Mouse (Mus musculus) layer of hippocampus, adult 9-10 months (tissue): ENCODE data around the gene Glipr2.

Experiments used
- DNase-seq: peaks from one replicate; pipeline ENCODE4 v3.0.0; 2022; ENCODE audit warnings: low spot score

Gene Glipr2

DNA sequence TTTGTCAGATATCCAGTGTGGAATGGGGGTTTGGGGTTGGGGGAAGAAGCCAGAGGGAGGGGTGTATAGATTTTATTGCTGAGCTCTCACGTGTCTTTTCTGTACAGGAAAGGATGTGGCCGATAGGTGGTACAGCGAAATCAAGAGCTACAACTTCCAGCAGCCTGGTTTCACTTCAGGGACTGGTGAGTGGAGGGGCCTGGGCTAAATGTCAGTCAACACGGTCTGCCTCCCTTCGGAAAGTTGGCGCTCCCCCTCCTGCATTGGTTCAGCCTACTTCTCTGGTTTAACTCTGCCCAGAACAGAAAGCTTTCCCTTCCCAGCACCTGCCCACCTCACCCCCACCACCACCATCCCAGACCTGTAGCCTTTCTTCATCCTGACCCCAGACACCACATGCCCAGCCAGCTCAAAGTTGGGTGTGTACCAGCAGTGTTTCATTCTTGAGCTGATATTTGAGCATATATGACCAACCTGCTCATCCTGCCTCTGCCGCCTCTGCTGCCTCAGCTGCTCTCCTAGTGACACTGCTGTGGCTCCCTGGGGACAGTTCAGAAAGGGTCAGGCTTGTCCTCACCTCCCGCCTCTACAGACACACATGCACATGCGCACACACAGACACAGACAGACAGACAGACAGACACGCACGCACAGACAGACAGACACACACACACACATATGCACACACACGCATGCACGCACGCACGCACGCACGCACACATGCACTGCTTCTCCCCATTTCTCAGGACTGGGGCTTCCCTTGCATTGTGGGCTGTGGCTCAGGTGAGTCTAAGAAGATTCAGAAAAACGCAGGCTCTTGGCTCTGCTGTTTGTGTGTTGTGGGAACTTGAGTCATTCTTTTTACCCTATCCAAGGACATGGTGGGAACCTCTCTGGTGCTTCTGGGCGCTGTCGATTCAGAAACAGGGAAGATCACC, 13.5 kb downstream of the Glipr2 start:
- no peak for DNase-seq

DNA sequence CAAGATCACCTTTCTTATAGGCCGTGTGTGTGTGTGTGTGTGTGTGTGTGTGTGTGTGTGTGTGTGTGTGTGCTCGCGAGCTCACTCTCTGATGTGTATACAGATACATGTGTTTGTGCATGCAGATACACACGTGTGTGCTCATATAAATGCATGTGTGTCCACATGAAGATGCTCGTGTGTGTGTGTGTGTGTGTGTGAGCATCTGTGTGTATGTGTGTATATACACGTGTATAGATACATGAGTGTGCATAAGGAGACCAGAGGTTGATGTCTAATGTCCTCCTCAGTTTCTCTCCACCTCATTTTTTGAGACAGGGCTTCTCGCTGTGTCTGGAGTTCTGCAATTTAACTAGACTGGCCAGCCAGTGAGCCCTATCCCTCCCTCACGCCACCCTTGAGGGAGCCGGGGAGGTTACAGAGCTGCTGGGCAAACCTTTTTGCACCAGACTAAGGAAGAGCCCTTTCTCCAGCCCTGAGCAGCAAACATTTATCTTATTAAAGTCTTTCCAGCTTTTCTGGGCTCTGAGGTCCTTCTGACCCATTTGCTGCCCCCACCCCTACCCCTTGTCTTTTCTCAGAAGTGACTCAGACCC, 14.4 kb downstream of the Glipr2 start:
- no peak for DNase-seq

DNA sequence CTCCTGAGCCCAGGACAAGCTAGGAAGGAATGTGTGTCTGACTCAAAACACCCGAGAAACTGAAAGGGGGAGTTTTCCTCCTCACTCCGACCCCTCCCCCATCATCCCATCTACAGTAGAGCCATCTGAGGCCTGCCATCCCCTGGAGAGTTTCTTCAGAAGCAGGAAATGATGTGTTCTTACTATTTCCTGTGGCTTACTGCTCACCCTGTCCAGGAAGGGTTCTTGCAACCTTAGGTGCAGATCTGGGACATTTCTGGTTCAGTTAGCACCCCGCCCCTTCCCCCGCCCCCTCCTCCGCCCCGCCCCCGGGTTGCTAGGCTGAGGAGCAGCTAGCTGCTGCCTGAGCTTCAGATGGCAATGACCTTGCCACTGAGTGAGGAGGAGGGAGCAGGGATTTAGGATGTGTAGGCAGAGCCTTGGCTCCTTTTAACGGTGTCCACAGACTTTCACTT, 15.0 kb downstream of the Glipr2 start:
- no peak for DNase-seq

DNA sequence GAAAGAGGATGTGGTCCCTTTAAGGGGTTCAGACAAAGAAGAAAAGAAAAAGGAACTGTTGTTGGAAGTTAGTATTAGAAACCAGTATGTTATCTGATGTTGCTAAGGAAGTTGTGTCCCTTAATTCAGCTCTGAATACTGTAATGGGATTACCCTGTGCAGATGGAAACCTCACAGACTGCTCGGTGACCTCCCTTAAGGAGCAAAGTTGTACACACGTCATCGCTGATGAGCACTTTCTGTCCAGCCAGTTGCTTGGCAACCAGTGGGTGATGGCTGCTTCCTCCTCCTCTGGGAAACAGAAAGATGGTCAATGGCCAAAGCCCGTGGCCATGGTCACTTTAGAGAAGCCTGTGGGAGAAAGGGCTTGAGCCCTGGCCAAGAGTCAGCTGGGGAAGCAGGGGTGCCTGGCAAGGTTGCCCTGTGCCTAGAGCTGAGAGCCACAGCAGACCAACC, 16.4 kb downstream of the Glipr2 start:
- no peak for DNase-seq

GRCm38 (mm10) chr4:43974914-43975616, 17.9 kb downstream of the Glipr2 start:
- DNase-seq: no peak

GRCm38 (mm10) chr4:43976223-43976740, 19.1 kb downstream of the Glipr2 start:
- DNase-seq: no peak

GRCm38 (mm10) chr4:43978521-43979443, 21.6 kb downstream of the Glipr2 start:
- no peak for DNase-seq

DNA sequence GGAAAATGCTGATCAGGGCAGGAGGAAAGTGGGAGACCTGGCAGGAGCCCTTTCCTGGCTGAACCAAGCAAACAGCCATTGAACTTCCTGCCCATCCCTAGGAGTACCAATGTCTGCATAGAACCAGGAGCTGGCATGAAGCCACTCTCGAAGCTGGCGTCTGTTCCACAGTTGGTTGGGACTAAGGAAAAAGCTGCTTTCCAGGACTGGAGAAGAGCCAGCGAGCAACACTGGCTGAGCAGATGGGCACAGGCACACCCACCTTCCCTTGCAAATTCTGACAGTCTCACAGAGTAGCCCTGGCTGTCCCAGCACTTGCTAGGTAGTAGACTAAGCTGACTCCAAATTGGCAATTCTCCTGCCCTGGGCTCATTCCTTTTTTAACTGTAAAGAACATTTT, 22.5 kb downstream of the Glipr2 start:
- peak; percentile 61 for DNase-seq

DNA sequence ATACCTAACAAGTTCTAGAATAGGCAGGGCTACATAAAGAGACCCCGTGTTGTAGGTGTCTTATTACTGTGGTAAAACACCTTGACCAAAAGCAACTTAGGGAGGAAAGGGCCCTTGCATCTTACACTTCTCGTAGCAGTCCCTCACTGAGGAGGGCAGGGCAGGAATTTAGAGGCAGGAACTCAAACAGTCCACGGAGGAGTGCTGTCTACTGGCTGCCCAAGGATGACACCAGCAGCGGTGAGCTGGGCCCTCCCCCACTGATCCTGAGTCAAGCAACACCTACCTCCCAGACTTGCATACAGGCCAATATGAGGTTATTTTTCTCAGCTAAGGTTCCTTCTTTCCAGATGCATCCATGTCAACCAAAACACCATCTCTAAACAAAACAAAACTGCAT, 23.0 kb downstream of the Glipr2 start:
- no peak for DNase-seq

GRCm38 (mm10) chr4:43980846-43981245, 23.6 kb downstream of the Glipr2 start:
- DNase-seq: no peak

DNA sequence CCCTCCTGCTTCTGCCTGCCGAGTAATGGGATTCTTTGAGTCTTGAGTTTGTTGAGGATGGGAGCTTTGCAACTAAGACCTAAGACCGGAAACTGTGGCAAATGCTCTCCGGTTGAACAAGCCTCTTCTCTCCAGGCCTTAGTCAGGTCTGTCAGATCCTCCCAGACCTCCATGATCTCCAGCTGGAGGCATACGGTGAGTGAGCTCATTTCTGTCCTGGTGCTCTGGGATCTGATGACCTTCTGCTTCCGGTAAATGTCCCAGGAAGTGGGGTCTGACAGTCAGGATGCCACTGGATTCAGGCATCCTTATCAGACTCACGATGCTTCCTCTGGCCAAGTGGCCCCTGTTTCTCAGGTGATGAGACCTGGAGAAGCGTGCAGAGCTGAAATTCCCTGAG, 24.1 kb downstream of the Glipr2 start:
- DNase-seq: no peak

- DNase-seq: peak; percentile 72
Observed at GRCm38 (mm10) chr4:43982053-43982732, 25.0 kb downstream of the Glipr2 start.

GRCm38 (mm10) chr4:43983181-43983580, 26.0 kb downstream of the Glipr2 start, which contains the start of gene Ccin:
Gene Ccin (plus strand): TSS chr4:43983483.
- DNase-seq: no peak

- no peak for DNase-seq
Observed at GRCm38 (mm10) chr4:43983756-43984155, 26.6 kb downstream of the Glipr2 start.

DNA sequence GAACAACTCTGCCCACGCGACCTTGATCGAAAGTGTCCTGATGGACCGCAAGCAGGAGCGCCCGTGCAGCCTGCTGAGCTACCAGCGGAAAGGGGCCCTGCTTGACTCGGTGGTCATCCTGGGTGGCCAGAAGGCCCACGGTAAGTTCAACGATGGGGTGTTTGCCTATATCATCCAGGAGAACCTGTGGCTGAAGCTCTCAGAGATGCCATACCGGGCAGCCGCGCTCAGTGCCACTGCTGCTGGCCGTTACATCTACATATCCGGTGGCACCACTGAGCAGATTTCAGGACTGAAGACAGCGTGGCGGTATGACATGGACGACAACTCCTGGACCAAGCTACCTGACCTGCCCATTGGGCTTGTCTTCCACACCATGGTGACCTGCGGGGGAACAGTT, 27.1 kb downstream of the Glipr2 start:
- no peak for DNase-seq

DNA sequence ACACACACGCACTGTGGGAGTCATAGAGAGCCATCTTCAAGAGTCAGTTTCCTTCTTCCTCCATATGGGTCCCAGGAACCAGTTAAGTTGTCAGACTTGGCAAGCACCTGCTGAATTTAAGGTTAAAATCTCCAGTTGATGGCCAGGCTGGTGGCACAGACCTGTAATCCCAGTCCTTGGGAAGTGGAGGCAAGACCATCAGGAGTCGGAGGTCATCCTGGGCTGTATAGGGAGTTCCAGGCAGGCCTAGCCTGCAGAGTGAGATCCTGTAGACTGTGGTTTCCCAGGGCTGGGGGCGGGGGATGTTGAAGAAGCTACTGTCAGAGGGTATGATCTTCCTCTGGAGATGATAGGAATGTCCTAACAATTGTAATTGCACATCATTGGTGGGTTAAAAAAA, 31.8 kb downstream of the Glipr2 start:
- DNase-seq: no peak

DNA sequence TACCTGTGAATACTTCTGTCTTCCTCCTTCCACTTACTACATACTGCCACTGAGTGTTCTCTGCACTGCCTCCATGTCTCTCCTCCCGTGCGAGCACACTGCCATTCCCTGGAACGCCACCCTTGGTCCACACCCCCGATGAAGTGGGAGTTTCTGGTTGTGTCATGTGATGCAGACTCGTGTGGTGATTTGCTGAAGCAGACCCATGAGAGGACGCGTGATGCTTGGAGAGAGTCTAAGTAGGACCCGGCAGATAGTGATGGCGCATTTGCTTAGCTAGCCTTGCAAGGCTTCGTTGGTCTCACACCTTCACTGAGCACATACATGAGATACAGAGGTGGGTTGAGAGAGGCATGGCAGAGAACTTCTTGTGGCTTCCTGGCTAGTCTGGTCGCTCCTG, 35.9 kb downstream of the Glipr2 start:
- no peak for DNase-seq

GRCm38 (mm10) chr4:43994342-43994741, 37.1 kb downstream of the Glipr2 start:
- no peak for DNase-seq

DNA sequence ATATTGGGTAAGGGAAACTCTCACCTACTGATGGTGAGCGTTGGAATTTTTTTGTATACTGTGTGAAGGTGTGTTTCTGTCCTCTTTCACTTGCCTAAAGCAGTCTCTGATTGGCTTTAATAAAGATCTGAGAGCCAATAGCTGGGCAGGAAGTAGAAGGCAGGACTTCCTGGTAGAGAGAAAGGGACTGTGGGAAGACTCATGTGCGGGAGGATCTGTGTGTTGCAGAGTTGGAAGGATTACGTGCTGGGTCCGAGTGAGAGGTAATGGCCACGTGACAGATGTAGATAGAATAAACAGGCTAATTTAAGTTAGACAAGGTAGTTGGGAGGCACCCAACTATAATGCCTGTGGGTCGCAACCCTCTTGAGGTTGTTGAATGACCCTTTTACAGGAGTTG, 46.4 kb downstream of the Glipr2 start:
- DNase-seq: no peak

- no peak for DNase-seq
Observed at GRCm38 (mm10) chr4:44004126-44004525, 46.9 kb downstream of the Glipr2 start, which contains the start of gene Clta. Gene Clta (plus strand): TSS chr4:44004452.
